Comparison of ENCODE assay signal across 12 mouse cellular contexts in the genomic region with DNA sequence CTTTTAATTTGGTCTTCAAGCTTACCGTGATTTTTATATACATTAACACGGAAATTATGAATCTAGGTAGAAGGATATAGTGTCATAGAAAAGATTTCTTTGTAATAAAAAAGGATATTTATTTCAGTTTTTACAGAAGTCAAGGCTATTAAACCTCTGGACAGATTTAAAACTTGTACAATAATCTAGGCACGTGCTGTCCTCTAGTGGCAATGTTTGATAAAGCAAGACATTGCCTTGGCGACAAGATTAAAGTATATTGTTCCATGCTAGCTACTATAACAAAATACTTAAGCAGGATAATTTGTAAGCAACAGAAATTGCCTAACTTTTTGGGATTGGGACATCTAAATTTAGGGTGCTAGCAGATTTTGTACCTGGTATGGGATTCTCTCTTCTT.
DNase-seq lines count a peak whose midpoint lies in the region; ATAC-seq and TF ChIP-seq lines count a peak whose summit lies in the region.
"Had no signal": no experiment of that assay in that cellular context is flagged by ENCODE, and none has a peak within 500 bp of the region (broad histone marks: within the 10 kb centered on the region; RNA-seq: fewer than 3 reads in every experiment).

No protein-coding gene starts in this region.

- peak; percentile 10 for DNase-seq in heart, postnatal 4 days
- DNase-seq in heart, adult 11 months = no peak
- no peak for DNase-seq in liver, embryonic 14.5 days (ENCODE audit: low read depth in 3 of 3, low spot score in 3 of 3)
- DNase-seq in liver (no peak), MN1 (ENCODE audit: low spot score) (peak; percentile 19)
- DNase-seq in induced T-regulatory cell, adult 2 months (ENCODE audit: low read depth) = peak; percentile 9
- DNase-seq in thymus, postnatal 4 days = no peak
- DNase-seq: cerebellum, postnatal 36 days; right cerebral cortex, postnatal 25 days; thymus, postnatal 14 days had no signal

- H3K36me3 ChIP-seq in liver, embryonic 14.5 days (replicated peaks; ENCODE audit: control insufficient read depth, insufficient read depth, low read depth) = no peaks in the 10 kb centered on the region
- H3K36me3 ChIP-seq: hindbrain, embryonic 12.5 days; limb, embryonic 12.5 days had no signal

- no peak overlapping the region for H3K9ac ChIP-seq in liver, embryonic 14.5 days (replicated peaks)
- H3K9ac ChIP-seq: hindbrain, embryonic 12.5 days; limb, embryonic 12.5 days had no signal

- no peak overlapping the region for H3K27ac ChIP-seq in liver, embryonic 14.5 days
- H3K27ac ChIP-seq: hindbrain, embryonic 12.5 days; limb, embryonic 12.5 days had no signal

- H3K27me3 ChIP-seq in liver, embryonic 14.5 days (ENCODE audit: control insufficient read depth, insufficient read depth, low read length) = no peaks in the 10 kb centered on the region
- H3K27me3 ChIP-seq: hindbrain, embryonic 12.5 days; limb, embryonic 12.5 days had no signal

- ATAC-seq in liver, embryonic 14.5 days (ENCODE audit: insufficient read depth) = no peak

- H3K4me2 ChIP-seq in liver, embryonic 14.5 days (ENCODE audit: low read depth) = no peak overlapping the region
- H3K4me2 ChIP-seq: hindbrain, embryonic 12.5 days; limb, embryonic 12.5 days had no signal

- peak; percentile 15; the same call in 1 of the 2 replicates for TF ChIP-seq CTCF in liver, embryonic 14.5 days (IDR thresholded peaks at IDR 0.05; ENCODE audit: low read depth)

- no peaks in the 10 kb centered on the region for H3K9me3 ChIP-seq in liver, embryonic 14.5 days (ENCODE audit: control insufficient read depth, low read length)
- H3K9me3 ChIP-seq: hindbrain, embryonic 12.5 days; limb, embryonic 12.5 days had no signal

- WGBS in liver, embryonic 14.5 days (ENCODE audit: insufficient replicate concordance) = 24% methylated on average over 4 of the region's 4 CpGs

- no peak overlapping the region for H3K4me3 ChIP-seq in liver, embryonic 14.5 days (ENCODE audit: insufficient read depth in 1 of 2, low read depth in 2 of 2, low read length in 2 of 2)
- H3K4me3 ChIP-seq: hindbrain, embryonic 12.5 days; limb, embryonic 12.5 days had no signal

- no peak for TF ChIP-seq EP300 in liver, embryonic 14.5 days (IDR thresholded peaks at IDR 0.05; ENCODE audit: low read depth)

- H3K4me1 ChIP-seq in liver, embryonic 14.5 days (replicated peaks; ENCODE audit: control insufficient read depth in 2 of 2, insufficient read depth in 2 of 2, low read length in 1 of 2) = no peaks in the 10 kb centered on the region
- H3K4me1 ChIP-seq: hindbrain, embryonic 12.5 days; limb, embryonic 12.5 days had no signal

Comparison
In these comparisons a context has a peak if more than half of its experiments do, and no peak if none do; other contexts are left out.
1. DNase-seq: peak in heart, postnatal 4 days (single experiment), MN1 (single experiment) and induced T-regulatory cell, adult 2 months (single experiment); none in heart, adult 11 months (single experiment), liver, embryonic 14.5 days (0 of 3), liver (single experiment) and thymus, postnatal 4 days (single experiment).